Mouse (Mus musculus) retina, postnatal 7 days (tissue): Measurements from ENCODE around the gene Tspan18.

Source experiments
- DNase-seq: peaks from one replicate; pipeline ENCODE4 v3.0.0-alpha.2; 2012; ENCODE audit warnings: low read depth, low spot score

Tspan18 gene

DNA sequence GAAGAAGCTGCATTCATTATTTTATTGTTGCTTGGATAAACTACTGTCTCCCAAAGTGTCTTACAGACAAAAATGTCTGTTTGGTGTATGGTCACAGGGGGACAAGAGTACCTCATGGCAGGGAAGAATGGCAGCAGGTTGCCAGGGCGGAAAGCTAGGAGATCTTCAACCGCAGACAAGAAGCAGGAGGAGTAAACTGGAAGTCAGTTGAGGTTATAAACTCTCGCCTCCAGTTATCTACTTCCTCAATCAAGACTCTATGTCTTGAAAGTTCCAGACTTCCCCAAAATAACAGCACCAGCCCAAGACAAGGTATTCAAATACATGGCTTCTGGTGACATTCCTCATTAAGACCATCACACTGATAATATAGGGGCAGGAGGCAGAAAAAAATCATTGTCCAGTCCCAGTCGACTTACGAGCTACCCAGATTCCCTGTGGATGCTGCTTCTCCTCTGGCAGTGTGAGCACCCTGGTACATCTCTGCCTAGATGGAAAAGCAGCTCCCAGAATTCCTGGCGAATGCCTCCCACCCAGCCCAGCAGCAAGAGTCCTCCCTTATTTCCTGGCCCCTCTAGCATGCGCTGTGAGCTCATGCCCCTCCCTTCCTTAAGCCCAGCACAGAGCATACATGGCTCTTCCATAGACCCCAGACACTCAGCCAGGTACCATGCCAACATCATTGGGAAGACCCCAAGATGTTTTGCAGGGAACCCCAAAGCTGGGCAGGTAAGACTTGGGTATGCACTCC, 172.2 kb downstream of the Tspan18 start:
- no peak for DNase-seq

GRCm38 (mm10) chr2:93160467-93161035, 173.8 kb downstream of the Tspan18 start:
- DNase-seq, result no peak

DNA sequence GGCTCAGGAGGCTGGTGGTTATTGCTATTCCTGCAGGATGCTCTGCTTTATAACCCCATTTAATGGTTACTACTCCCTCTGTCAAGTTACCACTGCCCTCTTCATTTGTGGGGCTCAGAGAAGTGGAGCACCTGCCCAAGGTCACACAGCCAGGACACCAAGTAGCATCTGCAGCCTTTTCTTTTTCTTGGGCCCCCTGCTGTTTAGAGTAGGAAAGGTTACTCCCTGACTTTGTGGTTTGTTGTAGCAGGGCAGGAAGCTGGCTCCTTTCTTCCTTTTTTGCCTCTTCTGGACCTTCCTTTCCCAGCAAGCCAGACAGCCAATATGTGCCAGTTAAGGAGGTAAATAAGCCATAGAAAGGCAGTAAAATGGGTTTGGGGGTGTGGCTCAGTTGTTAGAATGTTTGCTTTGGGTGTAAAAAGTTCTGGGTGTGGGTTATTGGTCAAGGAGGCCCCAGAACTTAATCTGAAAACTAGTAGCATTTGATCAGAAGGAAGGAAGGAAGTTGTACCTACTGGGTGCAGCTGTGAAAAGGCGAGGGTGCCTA, 179.7 kb downstream of the Tspan18 start:
- DNase-seq, result no peak

- DNase-seq, result no peak
These were observed 180.5 kb downstream of the Tspan18 start for GRCm38 (mm10) chr2:93153833-93154232.

GRCm38 (mm10) chr2:93152883-93153491, 181.3 kb downstream of the Tspan18 start:
- DNase-seq, result no peak

GRCm38 (mm10) chr2:93152191-93152601, 182.1 kb downstream of the Tspan18 start:
- DNase-seq, result no peak
